Mouse (Mus musculus) lung, embryonic 15.5 days (tissue): ENCODE data around the gene Gpr182. TPM values are rescaled to one million over a fixed set of nuclear protein-coding genes. Genes with fewer than 3 reads are reported as not detected.

Source experiments
- ATAC-seq: fragments of 200-750 bp; cut with Nextera tagmentation; 2 replicates; pipeline ENCODE4 v1.8.0; 2017; ENCODE audit warnings: moderate number of reproducible peaks, borderline replicate concordance; ENCODE audit not compliant: low FRiP score, low TSS enrichment; ENCODE audit errors: extremely low read depth
- H3K27ac ChIP-seq: fragments of 300-500 bp; sonication (generic); 2 replicates; pipeline ENCODE4 v1.5.1; 2015; ENCODE audit warnings: moderate library complexity, mild to moderate bottlenecking, inconsistent platforms
- H3K27me3 ChIP-seq: fragments of 300-500 bp; sonication (generic); 2 replicates; pipeline ENCODE4 v1.6.1; 2015; ENCODE audit warnings: inconsistent platforms
- H3K36me3 ChIP-seq: fragments of 300-500 bp; sonication (generic); 2 replicates; pipeline ENCODE4 v1.6.1; 2015; ENCODE audit warnings: inconsistent platforms
- H3K4me1 ChIP-seq: fragments of 300-500 bp; sonication (generic); 2 replicates; pipeline ENCODE4 v1.6.1; 2015; ENCODE audit warnings: inconsistent platforms
- H3K4me2 ChIP-seq: fragments of 300-500 bp; sonication (generic); 2 replicates; pipeline ENCODE4 v1.6.1; 2015; ENCODE audit warnings: inconsistent platforms, mild to moderate bottlenecking, moderate library complexity
- H3K4me3 ChIP-seq: fragments of 300-500 bp; sonication (generic); 2 replicates; pipeline ENCODE4 v1.5.1; 2015; ENCODE audit warnings: mild to moderate bottlenecking, inconsistent platforms
- H3K9ac ChIP-seq: fragments of 300-500 bp; sonication (generic); 2 replicates; pipeline ENCODE4 v1.6.1; 2015; ENCODE audit warnings: inconsistent platforms
- H3K9me3 ChIP-seq: fragments of 300-500 bp; sonication (generic); 2 replicates; pipeline ENCODE4 v1.6.1; 2016; ENCODE audit warnings: inconsistent platforms
- WGBS: fragments of 180-500 bp; shearing (Covaris S2); methylation state at CpG from one replicate; pipeline ENCODE4 v1.1.7; 2015; 5-methylcytosine and 5-hydroxymethylcytosine counted together
- polyA plus RNA-seq: library from polyadenylated mRNA; unstranded; fragments of >200 nt; fragmentation: Nextera tagmentation; extraction: Ambion mirVana; gene quantifications from 2 replicates; pipeline ENCODE4 v1.2.1, GENCODE M21; 2015

The Gpr182 gene
- polyA plus RNA-seq, 1 experiment from 2014 or later, result 11.8 TPM

GRCm38 (mm10) chr10:127755246-127755645 is 3.7 kb upstream of the Gpr182 start:
- H3K27me3 ChIP-seq, result no peaks in the 10 kb centered on the region
- no peak overlapping the region for H3K9ac ChIP-seq
- 44% methylated on average over 3 of the region's 3 CpGs for WGBS
- H3K9me3 ChIP-seq, result no peaks in the 10 kb centered on the region
- H3K4me2 ChIP-seq, result no peak overlapping the region
- no peaks in the 10 kb centered on the region for H3K36me3 ChIP-seq
- peaks cover 12% of the 10 kb centered on the region for H3K4me1 ChIP-seq
- no peak overlapping the region for H3K4me3 ChIP-seq
- peak overlapping the region; percentile 58 for H3K27ac ChIP-seq
- no peak for ATAC-seq

- no peak overlapping the region for H3K4me2 ChIP-seq
These were observed 3.1 kb upstream of the Gpr182 start for GRCm38 (mm10) chr10:127754566-127755166.

GRCm38 (mm10) chr10:127750136-127750777 is 1.3 kb downstream of the Gpr182 start:
- peak overlapping the region; percentile 26 for H3K4me3 ChIP-seq
- no peak overlapping the region for H3K9ac ChIP-seq
- H3K27me3 ChIP-seq, result no peaks in the 10 kb centered on the region
- peak overlapping the region; percentile 35; the same call in 1 of the 2 replicates for H3K27ac ChIP-seq
- no peak for ATAC-seq
- peaks cover 16% of the 10 kb centered on the region for H3K4me1 ChIP-seq
- H3K36me3 ChIP-seq, result peaks cover 16% of the 10 kb centered on the region
- H3K4me2 ChIP-seq, result peak overlapping the region; percentile 43
- 41% methylated on average over 24 of the region's 24 CpGs for WGBS
- no peaks in the 10 kb centered on the region for H3K9me3 ChIP-seq

More at GRCm38 (mm10) chr10:127754566-127755166, 3.1 kb upstream of the Gpr182 start:
- no peak for ATAC-seq
- Histone ChIP-seq H3K27ac (peak overlapping the region; percentile 58), H3K9me3 (no peaks in the 10 kb centered on the region), H3K4me3 (no peak overlapping the region), H3K4me1 (peaks cover 12% of the 10 kb centered on the region), H3K27me3 (no peaks in the 10 kb centered on the region), H3K9ac (no peak overlapping the region), H3K36me3 (no peaks in the 10 kb centered on the region)
- 44% methylated on average over 6 of the region's 6 CpGs for WGBS

GRCm38 (mm10) chr10:127748847-127749612 is 2.5 kb downstream of the Gpr182 start:
- peak overlapping the region; percentile 26 for H3K4me3 ChIP-seq
- no peak overlapping the region for H3K9ac ChIP-seq
- 0 out of 2 replicates have a peak, but pooled peaks cover 5% of the 10 kb centered on the region for H3K4me1 ChIP-seq
- peak overlapping the region; percentile 35; the same call in 1 of the 2 replicates for H3K27ac ChIP-seq
- H3K36me3 ChIP-seq, result peaks cover 27% of the 10 kb centered on the region
- ATAC-seq, result peak; percentile 58; the same call in 1 of the 2 replicates
- 8% methylated on average over 8 of the region's 8 CpGs for WGBS
- no peaks in the 10 kb centered on the region for H3K27me3 ChIP-seq
- no peaks in the 10 kb centered on the region for H3K9me3 ChIP-seq
- peak overlapping the region; percentile 43 for H3K4me2 ChIP-seq

- no peak overlapping the region for H3K9ac ChIP-seq
- no peak overlapping the region for H3K4me3 ChIP-seq
- no peak for ATAC-seq
- H3K4me1 ChIP-seq, result 0 out of 2 replicates have a peak, but pooled peaks cover 5% of the 10 kb centered on the region
- no peak overlapping the region for H3K27ac ChIP-seq
- H3K4me2 ChIP-seq, result no peak overlapping the region
- WGBS, result 87% methylated on average over 8 of the region's 8 CpGs
- no peaks in the 10 kb centered on the region for H3K9me3 ChIP-seq
- peaks cover 45% of the 10 kb centered on the region for H3K36me3 ChIP-seq
- H3K27me3 ChIP-seq, result no peaks in the 10 kb centered on the region
These were observed 4.3 kb downstream of the Gpr182 start for GRCm38 (mm10) chr10:127747254-127747653.

- Histone ChIP-seq H3K4me1 (peaks cover 6% of the 10 kb centered on the region; the same call in 1 of the 2 replicates), H3K27ac (no peak overlapping the region), H3K9me3 (no peaks in the 10 kb centered on the region), H3K4me2 (no peak overlapping the region), H3K27me3 (no peaks in the 10 kb centered on the region), H3K4me3 (no peak overlapping the region), H3K9ac (no peak overlapping the region), H3K36me3 (peaks cover 55% of the 10 kb centered on the region)
- ATAC-seq, result no peak
- 73% methylated on average over 5 of the region's 5 CpGs for WGBS
These were observed 5.6 kb downstream of the Gpr182 start for GRCm38 (mm10) chr10:127745886-127746285.

GRCm38 (mm10) chr10:127744661-127745060 is 6.9 kb downstream of the Gpr182 start:
- H3K9ac ChIP-seq, result no peak overlapping the region
- no peak overlapping the region for H3K27ac ChIP-seq
- H3K4me3 ChIP-seq, result no peak overlapping the region
- no peak for ATAC-seq
- H3K9me3 ChIP-seq, result no peaks in the 10 kb centered on the region
- no peaks in the 10 kb centered on the region for H3K27me3 ChIP-seq
- 66% methylated on average over 5 of the region's 5 CpGs for WGBS
- H3K4me2 ChIP-seq, result no peak overlapping the region
- H3K36me3 ChIP-seq, result peaks cover 55% of the 10 kb centered on the region
- peaks cover 14% of the 10 kb centered on the region for H3K4me1 ChIP-seq

GRCm38 (mm10) chr10:127739661-127740161 is 11.8 kb downstream of the Gpr182 start:
- Histone ChIP-seq H3K9me3 (no peaks in the 10 kb centered on the region), H3K4me2 (peak overlapping the region; percentile 58), H3K27me3 (no peaks in the 10 kb centered on the region), H3K27ac (peak overlapping the region; percentile 79), H3K4me1 (peaks cover 14% of the 10 kb centered on the region), H3K9ac (peak overlapping the region; percentile 96), H3K4me3 (peak overlapping the region; percentile 92), H3K36me3 (peaks cover 35% of the 10 kb centered on the region)
- peak; percentile 62 for ATAC-seq
- under 1% methylated on average over 28 of the region's 55 CpGs for WGBS

GRCm38 (mm10) chr10:127739083-127739660 is 12.4 kb downstream of the Gpr182 start, which contains the start of gene Zbtb39:
Zbtb39 (plus strand) TSS chr10:127739538.
- H3K36me3 ChIP-seq, result peaks cover 29% of the 10 kb centered on the region
- no peaks in the 10 kb centered on the region for H3K27me3 ChIP-seq
- peaks cover 14% of the 10 kb centered on the region for H3K4me1 ChIP-seq
- WGBS, result under 1% methylated on average over 42 of the region's 61 CpGs
- H3K4me3 ChIP-seq, result peak within 1 kb of the TSS; percentile 92
- H3K4me2 ChIP-seq, result peak within 1 kb of the TSS; percentile 58
- no peaks in the 10 kb centered on the region for H3K9me3 ChIP-seq
- peak; percentile 85 for ATAC-seq
- peak within 1 kb of the TSS; percentile 96 for H3K9ac ChIP-seq
- H3K27ac ChIP-seq, result peak within 1 kb of the TSS; percentile 79

- peaks cover 14% of the 10 kb centered on the region for H3K4me1 ChIP-seq
- H3K4me2 ChIP-seq, result peak overlapping the region; percentile 58
- H3K9ac ChIP-seq, result no peak overlapping the region
- 0 out of 2 replicates have a peak overlapping the region, but pooled peaks have one; percentile 7 for H3K27ac ChIP-seq
- ATAC-seq, result no peak
- H3K27me3 ChIP-seq, result no peaks in the 10 kb centered on the region
- H3K36me3 ChIP-seq, result peaks cover 21% of the 10 kb centered on the region
- peak overlapping the region; percentile 92; the same call in 1 of the 2 replicates for H3K4me3 ChIP-seq
- WGBS, result 34% methylated on average over 13 of the region's 13 CpGs
- H3K9me3 ChIP-seq, result no peaks in the 10 kb centered on the region
These were observed 13.2 kb downstream of the Gpr182 start for GRCm38 (mm10) chr10:127738151-127738882.

- H3K9me3 ChIP-seq, result no peaks in the 10 kb centered on the region
- H3K9ac ChIP-seq, result no peak overlapping the region
- H3K27ac ChIP-seq, result peak overlapping the region; percentile 25; the same call in 1 of the 2 replicates
- peaks cover 14% of the 10 kb centered on the region for H3K4me1 ChIP-seq
- no peak for ATAC-seq
- no peak overlapping the region for H3K4me3 ChIP-seq
- no peak overlapping the region for H3K4me2 ChIP-seq
- H3K36me3 ChIP-seq, result peaks cover 13% of the 10 kb centered on the region
- WGBS, result 21% methylated on average over 2 of the region's 2 CpGs
- no peaks in the 10 kb centered on the region for H3K27me3 ChIP-seq
These were observed 14.0 kb downstream of the Gpr182 start for GRCm38 (mm10) chr10:127737552-127737951.
